Mouse (Mus musculus) limb, embryonic 14.5 days (tissue): Measurements from ENCODE around the gene Parp14. TPM values are rescaled to one million over a fixed set of nuclear protein-coding genes. Genes with fewer than 3 reads are reported as not detected.
"Not testable (repeated sequence)": the region's sequence is repeated elsewhere in the genome, so short reads cannot be mapped to it uniquely, and the experiment has no call there.

Source experiments
- ATAC-seq: fragments of 200-750 bp; cut with Nextera tagmentation; 2 replicates; pipeline ENCODE4 v1.8.0; 2017; ENCODE audit warnings: low read depth, moderate number of reproducible peaks, moderate TSS enrichment; ENCODE audit not compliant: low FRiP score
- DNase-seq: peaks from one replicate; pipeline ENCODE4 v3.0.0-alpha.2; 2015; ENCODE audit warnings: low spot score
- H3K27ac ChIP-seq: fragments of 300-500 bp; sonication (generic); replicated peaks from 2 replicates; pipeline ENCODE4 v1.5.1; 2014; ENCODE audit warnings: low read depth, mild to moderate bottlenecking, low read length, moderate library complexity, mixed read lengths
- H3K27me3 ChIP-seq: fragments of 300-500 bp; sonication (generic); 2 replicates; pipeline ENCODE4 v1.6.1; 2014; ENCODE audit warnings: low read length, mixed read lengths; ENCODE audit not compliant: control insufficient read depth, insufficient read depth
- H3K36me3 ChIP-seq: fragments of 300-500 bp; sonication (generic); 2 replicates; pipeline ENCODE4 v1.6.1; 2014; ENCODE audit warnings: mild to moderate bottlenecking, low read length, moderate library complexity, mixed read lengths; ENCODE audit not compliant: control insufficient read depth, insufficient read depth
- H3K4me1 ChIP-seq: fragments of 300-500 bp; sonication (generic); 2 replicates; pipeline ENCODE4 v1.6.1; 2014; ENCODE audit warnings: antibody characterized with exemption, low read length, mixed read lengths; ENCODE audit not compliant: control insufficient read depth, insufficient read depth
- H3K4me2 ChIP-seq: fragments of 300-500 bp; sonication (generic); replicated peaks from 2 replicates; pipeline ENCODE4 v1.6.1; 2014; ENCODE audit warnings: low read depth, mild to moderate bottlenecking, low read length, moderate library complexity; ENCODE audit not compliant: severe bottlenecking
- H3K4me3 ChIP-seq: fragments of 300-500 bp; sonication (generic); replicated peaks from 2 replicates; pipeline ENCODE4 v1.5.1; 2014; ENCODE audit warnings: low read length
- H3K9ac ChIP-seq: fragments of 300-500 bp; sonication (generic); 2 replicates; pipeline ENCODE4 v1.6.1; 2014; ENCODE audit warnings: mild to moderate bottlenecking, low read depth, low read length, moderate library complexity; ENCODE audit not compliant: severe bottlenecking
- H3K9me3 ChIP-seq: fragments of 300-500 bp; sonication (generic); 2 replicates; pipeline ENCODE4 v1.6.1; 2016; ENCODE audit warnings: low read length; ENCODE audit not compliant: control insufficient read depth
- POLR2A ChIP-seq: fragments of 200-500 bp; IDR thresholded peaks from 2 replicates; pipeline ENCODE4 v1.8.0; 2012; ENCODE audit warnings: inconsistent platforms, mild to moderate bottlenecking, moderate library complexity, borderline replicate concordance; ENCODE audit not compliant: insufficient read depth, insufficient read length; ENCODE audit errors: extremely low read depth
- WGBS: fragments of 180-500 bp; shearing (Covaris S2); extraction: QIAGEN DNeasy Blood & Tissue Kit; methylation state at CpG from one replicate; pipeline ENCODE4 v1.1.7; 2014; 5-methylcytosine and 5-hydroxymethylcytosine counted together
- polyA plus RNA-seq, 2 experiments: library from polyadenylated mRNA; depleted of rRNA in 1 of 2; stranded (reverse) in 1 of 2; unstranded in 1 of 2; fragments of >200 nt; fragmentation: Nextera tagmentation in 1 of 2; extraction: Ambion mirVana in 1 of 2; gene quantifications; 2 replicates each; pipeline versions ENCODE4 v1.2.1 to v1.2.3; 2012 to 2014

Parp14 gene
- polyA plus RNA-seq, 2 experiments: 0.67 to 1.1 TPM

GRCm38 (mm10) chr16:35903014-35903640 is 31.8 kb upstream of the Parp14 start:
- Histone ChIP-seq H3K9ac (no peak overlapping the region), H3K4me2 (no peak overlapping the region), H3K36me3 (no peaks in the 10 kb centered on the region), H3K4me3 (no peak overlapping the region), H3K9me3 (no peaks in the 10 kb centered on the region), H3K27ac (no peak overlapping the region), H3K27me3 (no peaks in the 10 kb centered on the region), H3K4me1 (no peaks in the 10 kb centered on the region)
- TF ChIP-seq POLR2A: no peak
- 87% methylated on average over 6 of the region's 6 CpGs for WGBS
- DNase-seq (no peak), ATAC-seq (no peak)

- TF ChIP-seq POLR2A: no peak
- H3K27ac ChIP-seq: no peak overlapping the region
- no peak overlapping the region for H3K9ac ChIP-seq
- H3K4me3 ChIP-seq: no peak overlapping the region
- H3K4me2 ChIP-seq: no peak overlapping the region
- no peaks in the 10 kb centered on the region for H3K36me3 ChIP-seq
- no peak for ATAC-seq
- 88% methylated on average over 3 of the region's 3 CpGs for WGBS
- no peaks in the 10 kb centered on the region for H3K9me3 ChIP-seq
- no peaks in the 10 kb centered on the region for H3K4me1 ChIP-seq
- H3K27me3 ChIP-seq: no peaks in the 10 kb centered on the region
- DNase-seq: no peak
Observed at GRCm38 (mm10) chr16:35900541-35900940, 29.2 kb upstream of the Parp14 start.

GRCm38 (mm10) chr16:35894997-35895396 is 23.7 kb upstream of the Parp14 start:
- 60% methylated on average over 6 of the region's 6 CpGs for WGBS
- Histone ChIP-seq H3K9me3 (no peaks in the 10 kb centered on the region), H3K4me3 (no peak overlapping the region), H3K4me2 (no peak overlapping the region), H3K4me1 (no peaks in the 10 kb centered on the region), H3K27me3 (no peaks in the 10 kb centered on the region), H3K27ac (no peak overlapping the region), H3K36me3 (no peaks in the 10 kb centered on the region), H3K9ac (no peak overlapping the region)
- DNase-seq: no peak
- TF ChIP-seq POLR2A: no peak
- ATAC-seq: no peak

GRCm38 (mm10) chr16:35891603-35892002 is 20.3 kb upstream of the Parp14 start:
- H3K9me3 ChIP-seq, ATAC-seq, H3K27ac ChIP-seq, H3K4me3 ChIP-seq, H3K9ac ChIP-seq, DNase-seq, H3K4me2 ChIP-seq, H3K27me3 ChIP-seq, H3K4me1 ChIP-seq, H3K36me3 ChIP-seq: not testable (repeated sequence)
- WGBS: 69% methylated on average over 5 of the region's 5 CpGs

GRCm38 (mm10) chr16:35890645-35891044 is 19.3 kb upstream of the Parp14 start:
- Histone ChIP-seq H3K27me3 (no peaks in the 10 kb centered on the region), H3K4me1 (no peaks in the 10 kb centered on the region), H3K4me3 (no peak overlapping the region), H3K9me3 (no peaks in the 10 kb centered on the region), H3K4me2 (no peak overlapping the region), H3K27ac (no peak overlapping the region), H3K36me3 (no peaks in the 10 kb centered on the region), H3K9ac (no peak overlapping the region)
- TF ChIP-seq POLR2A: no peak
- WGBS: 69% methylated on average over 3 of the region's 3 CpGs
- ATAC-seq (no peak), DNase-seq (no peak)

- WGBS: 91% methylated on average over 5 of the region's 5 CpGs
- no peak overlapping the region for H3K27ac ChIP-seq
- H3K4me3 ChIP-seq: no peak overlapping the region
- ATAC-seq: no peak
- no peaks in the 10 kb centered on the region for H3K36me3 ChIP-seq
- no peaks in the 10 kb centered on the region for H3K27me3 ChIP-seq
- H3K9me3 ChIP-seq: no peaks in the 10 kb centered on the region
- H3K9ac ChIP-seq: no peak overlapping the region
- no peak overlapping the region for H3K4me2 ChIP-seq
- TF ChIP-seq POLR2A: no peak
- DNase-seq: no peak
- no peaks in the 10 kb centered on the region for H3K4me1 ChIP-seq
Observed at GRCm38 (mm10) chr16:35888910-35889309, 17.6 kb upstream of the Parp14 start.
